Mouse (Mus musculus) midbrain, embryonic 10.5 days (tissue): ENCODE data around the gene Nfasc. TPM values are rescaled to one million over a fixed set of nuclear protein-coding genes. Genes with fewer than 3 reads are reported as not detected.

Source experiments
- DNase-seq: peaks from one replicate; pipeline ENCODE4 v3.0.0-alpha.2; 2017; ENCODE audit warnings: low spot score
- H3K27ac ChIP-seq: fragments of 300-500 bp; sonication (generic); replicated peaks from 2 replicates; pipeline ENCODE4 v1.5.1; 2016; ENCODE audit warnings: mild to moderate bottlenecking
- H3K27me3 ChIP-seq: fragments of 300-500 bp; sonication (generic); 2 replicates; pipeline ENCODE4 v1.6.1; 2016; ENCODE audit warnings: low read depth, mild to moderate bottlenecking; ENCODE audit not compliant: poor library complexity, severe bottlenecking
- H3K36me3 ChIP-seq: fragments of 300-500 bp; sonication (generic); 2 replicates; pipeline ENCODE4 v1.6.1; 2016; ENCODE audit warnings: mild to moderate bottlenecking, moderate library complexity
- H3K4me1 ChIP-seq: fragments of 300-500 bp; sonication (generic); 2 replicates; pipeline ENCODE4 v1.6.1; 2016
- H3K4me3 ChIP-seq: fragments of 300-500 bp; sonication (generic); 2 replicates; pipeline ENCODE4 v1.5.1; 2016; ENCODE audit warnings: mild to moderate bottlenecking, moderate library complexity
- H3K9me3 ChIP-seq: fragments of 300-500 bp; sonication (generic); replicated peaks from 2 replicates; pipeline ENCODE4 v1.6.1; 2016; ENCODE audit warnings: mild to moderate bottlenecking
- WGBS: fragments of 180-500 bp; shearing (Covaris S2); methylation state at CpG from one replicate; pipeline ENCODE4 v1.1.7; 2016; 5-methylcytosine and 5-hydroxymethylcytosine counted together
- polyA plus RNA-seq: library from polyadenylated mRNA; unstranded; fragments of >200 nt; fragmentation: Nextera tagmentation; extraction: Ambion mirVana; gene quantifications from 2 replicates; pipeline ENCODE4 v1.2.1, GENCODE M21; 2016

The Nfasc gene
- polyA plus RNA-seq, 1 experiment from 2014 or later: 14.5 TPM

DNA sequence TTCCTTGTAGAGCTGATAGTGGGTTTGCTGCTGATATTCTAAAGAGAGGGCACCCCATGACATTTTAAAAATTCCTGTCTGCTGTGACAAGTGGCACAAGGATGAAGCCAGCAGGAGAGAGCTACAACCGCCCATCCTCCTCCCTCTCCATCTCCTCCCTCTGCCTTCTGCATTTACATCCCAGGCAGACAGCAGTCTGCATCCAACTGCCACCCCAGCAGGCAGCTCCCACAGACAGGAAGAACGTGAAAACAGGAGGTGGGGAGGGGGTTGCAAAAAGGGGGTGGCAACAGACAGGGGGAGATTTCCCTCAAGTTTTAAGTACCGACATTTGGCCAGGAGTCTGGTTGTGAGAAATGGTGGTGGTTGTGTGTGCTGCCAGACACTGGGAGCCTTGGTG, 82.0 kb downstream of the Nfasc start:
- DNase-seq: no peak

GRCm38 (mm10) chr1:132655611-132656010, 86.0 kb downstream of the Nfasc start:
- H3K9me3 ChIP-seq: no peaks in the 10 kb centered on the region
- H3K27me3 ChIP-seq: no peaks in the 10 kb centered on the region
- no peak overlapping the region for H3K4me3 ChIP-seq
- H3K36me3 ChIP-seq: no peaks in the 10 kb centered on the region
- DNase-seq: no peak
- H3K4me1 ChIP-seq: peaks cover 52% of the 10 kb centered on the region
- H3K27ac ChIP-seq: no peak overlapping the region; the same call in 1 of the 2 replicates
- 71% methylated on average over 6 of the region's 6 CpGs for WGBS

More for the DNA sequence above, 82.0 kb downstream of the Nfasc start:
- Histone ChIP-seq H3K4me3 (no peak overlapping the region), H3K4me1 (peaks cover 38% of the 10 kb centered on the region), H3K27me3 (no peaks in the 10 kb centered on the region), H3K9me3 (no peaks in the 10 kb centered on the region), H3K27ac (peak overlapping the region; percentile 77), H3K36me3 (no peaks in the 10 kb centered on the region)
- 38% methylated on average over 3 of the region's 3 CpGs for WGBS

DNA sequence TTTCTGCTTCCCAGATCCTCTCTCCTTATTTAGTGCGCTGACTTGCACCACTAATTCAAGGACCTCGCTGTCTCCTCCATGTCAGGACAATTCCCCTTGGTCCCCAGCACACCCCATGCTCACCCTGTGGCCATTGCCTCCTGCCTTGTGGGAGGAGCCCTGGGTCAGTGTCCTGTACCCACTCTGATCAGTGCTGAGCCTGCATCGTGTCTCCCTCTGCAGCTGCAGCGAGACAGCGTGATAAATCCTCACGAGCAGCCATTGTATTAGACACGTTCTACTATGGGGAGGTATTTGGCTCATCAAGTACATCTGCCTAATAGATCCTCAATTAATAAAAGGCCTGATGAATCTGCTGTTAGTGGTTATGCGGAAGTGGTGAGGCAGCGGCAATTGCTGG, 86.8 kb downstream of the Nfasc start:
- Histone ChIP-seq H3K4me3 (no peak overlapping the region), H3K36me3 (no peaks in the 10 kb centered on the region), H3K27ac (no peak overlapping the region; the same call in 1 of the 2 replicates), H3K4me1 (peaks cover 48% of the 10 kb centered on the region), H3K27me3 (no peaks in the 10 kb centered on the region), H3K9me3 (no peaks in the 10 kb centered on the region)
- no peak for DNase-seq
- 71% methylated on average over 9 of the region's 9 CpGs for WGBS

DNA sequence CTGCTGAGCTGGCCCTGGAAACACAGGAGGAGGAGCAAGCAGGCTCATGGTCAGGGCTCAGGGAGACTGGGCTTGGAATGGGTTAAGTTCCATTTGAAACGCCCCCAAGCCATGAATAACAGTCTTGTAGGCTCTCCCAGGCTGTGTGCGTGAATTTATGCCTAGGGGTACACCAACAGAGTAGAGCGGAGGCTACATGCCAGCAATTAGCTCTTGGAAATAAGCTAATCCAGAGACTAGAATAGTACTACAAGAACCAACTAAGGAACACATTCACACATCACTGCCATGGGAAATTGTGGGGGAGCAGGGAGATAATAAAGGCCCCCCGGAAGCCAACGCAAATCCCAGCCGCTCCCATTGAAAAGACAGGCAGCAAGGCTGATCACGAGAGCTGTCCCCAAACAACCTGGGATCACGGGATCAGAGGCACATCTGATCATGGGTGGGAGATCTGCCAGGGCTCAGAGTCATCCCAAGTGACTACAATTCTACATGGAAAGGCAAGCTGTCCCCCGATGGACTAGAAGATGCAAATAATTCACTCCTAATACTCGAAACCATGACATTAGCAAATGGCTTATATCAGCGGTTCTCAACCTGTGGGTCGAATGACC, 87.6 kb downstream of the Nfasc start:
- Histone ChIP-seq H3K4me3 (no peak overlapping the region), H3K4me1 (peaks cover 40% of the 10 kb centered on the region), H3K27ac (no peak overlapping the region), H3K36me3 (no peaks in the 10 kb centered on the region), H3K27me3 (no peaks in the 10 kb centered on the region), H3K9me3 (no peaks in the 10 kb centered on the region)
- WGBS: 85% methylated on average over 12 of the region's 12 CpGs
- DNase-seq: no peak

DNA sequence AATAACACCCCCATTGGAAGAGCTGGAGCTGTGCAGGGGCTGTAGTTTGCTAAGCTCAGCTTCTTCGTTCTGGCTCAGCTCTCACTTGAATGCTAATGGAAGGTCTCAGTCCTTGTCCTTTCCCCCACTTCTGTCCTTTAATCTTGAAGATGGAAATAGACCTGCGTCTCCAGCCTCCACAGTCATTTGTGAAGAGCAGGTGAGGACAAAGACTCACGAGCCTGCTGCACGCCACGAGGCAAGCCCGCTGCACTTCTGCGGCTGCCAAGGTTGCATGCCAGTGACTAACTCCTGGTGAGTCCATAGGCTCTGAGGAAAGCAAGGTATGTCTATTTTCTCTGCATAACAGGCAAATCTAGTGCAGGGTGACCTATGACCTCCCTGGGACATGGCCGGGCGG, 88.4 kb downstream of the Nfasc start:
- peaks cover 40% of the 10 kb centered on the region for H3K4me1 ChIP-seq
- no peak overlapping the region for H3K4me3 ChIP-seq
- DNase-seq: no peak
- H3K9me3 ChIP-seq: no peaks in the 10 kb centered on the region
- 87% methylated on average over 9 of the region's 9 CpGs for WGBS
- H3K36me3 ChIP-seq: no peaks in the 10 kb centered on the region
- H3K27ac ChIP-seq: no peak overlapping the region
- no peaks in the 10 kb centered on the region for H3K27me3 ChIP-seq

- whole genome bisulfite sequencing: 74% methylated on average over 9 of the region's 9 CpGs
- Histone ChIP-seq H3K27me3 (no peaks in the 10 kb centered on the region), H3K9me3 (no peaks in the 10 kb centered on the region), H3K36me3 (no peaks in the 10 kb centered on the region), H3K4me1 (peaks cover 44% of the 10 kb centered on the region), H3K27ac (peak overlapping the region; percentile 50), H3K4me3 (no peak overlapping the region)
- DNase-seq: no peak
Observed at GRCm38 (mm10) chr1:132650680-132651079, 90.9 kb downstream of the Nfasc start.

GRCm38 (mm10) chr1:132647958-132648357, 93.6 kb downstream of the Nfasc start:
- DNase-seq: no peak
- H3K27me3 ChIP-seq: no peaks in the 10 kb centered on the region
- WGBS: 91% methylated on average over 6 of the region's 6 CpGs
- H3K36me3 ChIP-seq: no peaks in the 10 kb centered on the region
- H3K9me3 ChIP-seq: no peaks in the 10 kb centered on the region
- H3K27ac ChIP-seq: no peak overlapping the region
- H3K4me3 ChIP-seq: no peak overlapping the region
- peaks cover 21% of the 10 kb centered on the region for H3K4me1 ChIP-seq

- H3K27me3 ChIP-seq: no peaks in the 10 kb centered on the region
- no peak overlapping the region for H3K4me3 ChIP-seq
- DNase-seq: no peak
- WGBS: 83% methylated on average over 13 of the region's 13 CpGs
- H3K36me3 ChIP-seq: 0 out of 2 replicates have a peak, but pooled peaks cover 7% of the 10 kb centered on the region
- no peaks in the 10 kb centered on the region for H3K9me3 ChIP-seq
- H3K27ac ChIP-seq: 0 out of 2 replicates have a peak overlapping the region, but pooled peaks have one; percentile 34
- peaks cover 29% of the 10 kb centered on the region for H3K4me1 ChIP-seq
Observed at GRCm38 (mm10) chr1:132641049-132641795, 100.4 kb downstream of the Nfasc start.

GRCm38 (mm10) chr1:132640256-132640655, 101.3 kb downstream of the Nfasc start:
- DNase-seq: no peak
- Histone ChIP-seq H3K9me3 (no peaks in the 10 kb centered on the region), H3K4me3 (no peak overlapping the region), H3K4me1 (peaks cover 28% of the 10 kb centered on the region), H3K27ac (no peak overlapping the region), H3K36me3 (0 out of 2 replicates have a peak, but pooled peaks cover 7% of the 10 kb centered on the region), H3K27me3 (no peaks in the 10 kb centered on the region)
- 90% methylated on average over 6 of the region's 6 CpGs for whole genome bisulfite sequencing

GRCm38 (mm10) chr1:132637346-132637745, 104.3 kb downstream of the Nfasc start:
- no peak overlapping the region for H3K4me3 ChIP-seq
- no peaks in the 10 kb centered on the region for H3K9me3 ChIP-seq
- peaks cover 28% of the 10 kb centered on the region for H3K4me1 ChIP-seq
- 87% methylated on average over 7 of the region's 7 CpGs for WGBS
- peak overlapping the region; percentile 58; the same call in 1 of the 2 replicates for H3K27ac ChIP-seq
- DNase-seq: no peak
- H3K36me3 ChIP-seq: peaks cover 18% of the 10 kb centered on the region; the same call in 1 of the 2 replicates
- no peaks in the 10 kb centered on the region for H3K27me3 ChIP-seq

DNA sequence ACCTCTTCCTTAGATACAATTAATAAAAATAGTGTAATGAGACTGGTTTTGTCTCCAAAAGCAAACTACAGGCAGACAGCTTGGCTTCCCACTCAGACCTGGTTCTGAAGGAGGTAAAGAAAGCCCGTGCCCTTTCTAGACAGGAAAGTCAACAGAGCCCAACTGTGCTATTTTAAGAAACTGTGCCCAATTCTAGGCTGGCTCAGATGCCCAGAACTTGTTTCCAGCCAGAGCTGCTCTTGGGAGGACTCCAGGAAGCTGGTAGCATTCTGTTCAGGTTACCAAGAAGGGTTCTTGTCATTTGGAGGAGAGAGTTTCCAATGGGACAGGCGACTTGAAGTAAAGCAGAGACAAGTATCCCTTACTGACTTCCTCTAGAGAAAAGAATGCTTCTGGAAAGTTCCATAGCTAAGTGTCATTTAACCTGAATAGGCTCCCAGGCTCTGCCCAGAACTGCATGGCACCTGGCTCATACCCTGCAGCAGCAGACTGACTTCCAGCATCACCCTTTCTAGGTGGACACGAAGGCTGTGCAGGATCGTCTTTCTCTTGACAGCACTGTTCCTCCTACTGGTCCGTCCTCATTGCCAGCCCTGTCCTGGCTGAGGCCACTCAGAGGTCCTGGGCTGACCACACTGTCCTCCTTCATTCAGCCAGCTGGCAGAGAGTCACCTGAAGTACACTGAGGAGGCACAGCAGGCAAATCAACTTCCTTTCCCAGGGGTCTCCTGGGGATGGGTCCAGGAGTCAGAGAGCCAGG, 111.8 kb downstream of the Nfasc start:
- no peak overlapping the region for H3K4me3 ChIP-seq
- no peak for DNase-seq
- H3K36me3 ChIP-seq: peaks cover 33% of the 10 kb centered on the region
- no peaks in the 10 kb centered on the region for H3K9me3 ChIP-seq
- H3K4me1 ChIP-seq: peaks cover 15% of the 10 kb centered on the region
- H3K27ac ChIP-seq: no peak overlapping the region
- no peaks in the 10 kb centered on the region for H3K27me3 ChIP-seq
- WGBS: 87% methylated on average over 5 of the region's 5 CpGs

GRCm38 (mm10) chr1:132628599-132628998, 113.0 kb downstream of the Nfasc start:
- 77% methylated on average over 3 of the region's 3 CpGs for WGBS
- no peak overlapping the region for H3K27ac ChIP-seq
- H3K9me3 ChIP-seq: no peaks in the 10 kb centered on the region
- no peaks in the 10 kb centered on the region for H3K27me3 ChIP-seq
- peaks cover 26% of the 10 kb centered on the region for H3K36me3 ChIP-seq
- peaks cover 27% of the 10 kb centered on the region for H3K4me1 ChIP-seq
- DNase-seq: no peak
- H3K4me3 ChIP-seq: no peak overlapping the region
